Mouse (Mus musculus) intestine, embryonic 14.5 days (tissue): ENCODE data around the gene Gnb2. TPM values are rescaled to one million over a fixed set of nuclear protein-coding genes. Genes with fewer than 3 reads are reported as not detected.

Experiments
- ATAC-seq: fragments of 200-750 bp; cut with Nextera tagmentation; replicated peaks from 2 replicates; pipeline ENCODE4 v1.8.0; 2017; ENCODE audit warnings: low read depth, moderate number of reproducible peaks, moderate TSS enrichment, moderate library complexity; ENCODE audit not compliant: low FRiP score, low TSS enrichment
- DNase-seq: peaks from one replicate; pipeline ENCODE4 v3.0.0-alpha.2; 2018; ENCODE audit warnings: low spot score
- H3K27ac ChIP-seq: fragments of 300-500 bp; sonication (generic); 2 replicates; pipeline ENCODE4 v1.5.1; 2014; ENCODE audit warnings: low read depth, mild to moderate bottlenecking, control low read depth
- H3K27me3 ChIP-seq: fragments of 300-500 bp; sonication (generic); replicated peaks from 2 replicates; pipeline ENCODE4 v1.6.1; 2014; ENCODE audit warnings: low read length, control low read depth; ENCODE audit not compliant: control insufficient read depth, insufficient read depth
- H3K36me3 ChIP-seq: fragments of 300-500 bp; sonication (generic); 2 replicates; pipeline ENCODE4 v1.6.1; 2014; ENCODE audit warnings: low read length, control low read depth; ENCODE audit not compliant: control insufficient read depth, insufficient read depth
- H3K4me1 ChIP-seq: fragments of 300-500 bp; sonication (generic); replicated peaks from 2 replicates; pipeline ENCODE4 v1.6.1; 2014; ENCODE audit warnings: low read length, control low read depth, mixed read lengths; ENCODE audit not compliant: control insufficient read depth, insufficient read depth
- H3K4me2 ChIP-seq: fragments of 300-500 bp; sonication (generic); 2 replicates; pipeline ENCODE4 v1.6.1; 2014; ENCODE audit warnings: low read length
- H3K4me3 ChIP-seq: fragments of 300-500 bp; sonication (generic); 2 replicates; pipeline ENCODE4 v1.5.1; 2014; ENCODE audit warnings: low read depth, low read length, control low read depth, mixed read lengths
- H3K9ac ChIP-seq: fragments of 300-500 bp; sonication (generic); 2 replicates; pipeline ENCODE4 v1.6.1; 2014; ENCODE audit warnings: mild to moderate bottlenecking, low read length
- H3K9me3 ChIP-seq: fragments of 300-500 bp; sonication (generic); 2 replicates; pipeline ENCODE4 v1.6.1; 2016; ENCODE audit warnings: low read length, control low read depth; ENCODE audit not compliant: control insufficient read depth
- WGBS: fragments of 180-500 bp; shearing (Covaris S2); extraction: QIAGEN DNeasy Blood & Tissue Kit; methylation state at CpG from one replicate; pipeline ENCODE4 v1.1.7; 2014; 5-methylcytosine and 5-hydroxymethylcytosine counted together
- microRNA-seq: library from miRNA; unstranded; fragments of <30 nt; microRNA quantifications from one replicate; pipeline ENCODE4, GENCODE M21; 2016
- polyA plus RNA-seq: library from polyadenylated mRNA; unstranded; fragments of >200 nt; fragmentation: Nextera tagmentation; extraction: Ambion mirVana; gene quantifications from 2 replicates; pipeline ENCODE4 v1.2.1, GENCODE M21; 2014

Gene Gnb2
- polyA plus RNA-seq, 1 experiment from 2014 or later, result 430 TPM

GRCm38 (mm10) chr5:137485851-137486155 is 47.5 kb downstream of the Gnb2 start:
- no peak for DNase-seq
- ATAC-seq, result no peak; the same call in 1 of the 2 replicates
- H3K9ac ChIP-seq, result 0 out of 2 replicates have a peak overlapping the region, but pooled peaks have one; percentile 22

GRCm38 (mm10) chr5:137485071-137485850 is 48.0 kb downstream of the Gnb2 start:
- 6% methylated on average over 30 of the region's 30 CpGs for WGBS
- Histone ChIP-seq H3K4me2 (peak overlapping the region; percentile 46), H3K27ac (no peak overlapping the region), H3K4me3 (peak overlapping the region; percentile 26), H3K9me3 (no peaks in the 10 kb centered on the region), H3K36me3 (no peaks in the 10 kb centered on the region), H3K27me3 (peaks cover 16% of the 10 kb centered on the region; the same call in 1 of the 2 replicates), H3K4me1 (no peaks in the 10 kb centered on the region; the same call in 1 of the 2 replicates), H3K9ac (peak overlapping the region; percentile 22; the same call in 1 of the 2 replicates)
- ATAC-seq (no peak; the same call in 1 of the 2 replicates), DNase-seq (peak; percentile 57)

More at GRCm38 (mm10) chr5:137485851-137486155, 47.5 kb downstream of the Gnb2 start:
- peaks cover 16% of the 10 kb centered on the region; the same call in 1 of the 2 replicates for H3K27me3 ChIP-seq
- H3K9me3 ChIP-seq, result no peaks in the 10 kb centered on the region
- H3K4me3 ChIP-seq, result peak overlapping the region; percentile 26
- H3K27ac ChIP-seq, result no peak overlapping the region
- peak overlapping the region; percentile 46 for H3K4me2 ChIP-seq
- no peaks in the 10 kb centered on the region for H3K36me3 ChIP-seq
- 2% methylated on average over 17 of the region's 17 CpGs for WGBS
- H3K4me1 ChIP-seq, result no peaks in the 10 kb centered on the region; the same call in 1 of the 2 replicates

GRCm38 (mm10) chr5:137481897-137482296 is 51.4 kb downstream of the Gnb2 start:
- DNase-seq, result no peak
- Histone ChIP-seq H3K4me2 (no peak overlapping the region), H3K36me3 (no peaks in the 10 kb centered on the region), H3K27me3 (peaks cover 16% of the 10 kb centered on the region; the same call in 1 of the 2 replicates), H3K4me3 (no peak overlapping the region), H3K27ac (no peak overlapping the region), H3K4me1 (no peaks in the 10 kb centered on the region; the same call in 1 of the 2 replicates), H3K9ac (no peak overlapping the region), H3K9me3 (no peaks in the 10 kb centered on the region)
- no peak for ATAC-seq
- 41% methylated on average over 8 of the region's 8 CpGs for WGBS

GRCm38 (mm10) chr5:137481138-137481537 is 52.2 kb downstream of the Gnb2 start:
- Histone ChIP-seq H3K27me3 (peaks cover 16% of the 10 kb centered on the region; the same call in 1 of the 2 replicates), H3K4me2 (no peak overlapping the region), H3K9me3 (no peaks in the 10 kb centered on the region), H3K36me3 (no peaks in the 10 kb centered on the region), H3K4me1 (no peaks in the 10 kb centered on the region; the same call in 1 of the 2 replicates), H3K9ac (no peak overlapping the region), H3K4me3 (no peak overlapping the region), H3K27ac (no peak overlapping the region)
- no peak for ATAC-seq
- peak; percentile 94 for DNase-seq

Small RNAs within 50 kb of the gene (microRNA-seq; reads per million reads assigned to microRNA genes)
- gene Mir6418, result 1.3 reads per million, percentile 13 among the genes with 10 or more reads in this experiment

Other genes starting within 250 kb of the Gnb2 start
- gene Ache, start 246.0 kb downstream of the Gnb2 start, polyA plus RNA-seq, result 11.7 and 13.6 TPM in 2 replicates
- gene Ufsp1, start 238.9 kb downstream of the Gnb2 start, polyA plus RNA-seq, result 8.9 and 10.6 TPM in 2 replicates
- gene Srrt, start 225.8 kb downstream of the Gnb2 start, polyA plus RNA-seq, result 118 and 122 TPM in 2 replicates
- gene Trip6, start 219.1 kb downstream of the Gnb2 start, polyA plus RNA-seq, result 73.3 and 77.7 TPM in 2 replicates
- 7.9 and 9.5 TPM in 2 replicates for gene Slc12a9, start 199.9 kb downstream of the Gnb2 start, polyA plus RNA-seq
- 48.2 and 51.3 TPM in 2 replicates for gene Ephb4, start 183.4 kb downstream of the Gnb2 start, polyA plus RNA-seq
- 0.90 and 0.93 TPM in 2 replicates for gene Zan, start 56.4 kb downstream of the Gnb2 start, polyA plus RNA-seq
- gene Pop7, start 31.0 kb downstream of the Gnb2 start, polyA plus RNA-seq, result 58.8 and 65.1 TPM in 2 replicates
- gene Gigyf1, start 15.0 kb downstream of the Gnb2 start, polyA plus RNA-seq, result 12.1 and 13.5 TPM in 2 replicates
- gene Epo, start 268 bp downstream of the Gnb2 start, polyA plus RNA-seq, result 0.71 and 0.80 TPM in 2 replicates
- gene Actl6b, start 20.0 kb upstream of the Gnb2 start, polyA plus RNA-seq, result 3.5 and 6.7 TPM in 2 replicates
- gene Tfr2, start 36.3 kb upstream of the Gnb2 start, polyA plus RNA-seq, result 0.34 and 0.38 TPM in 2 replicates
- 29.0 and 29.4 TPM in 2 replicates for gene Mospd3, start 67.5 kb upstream of the Gnb2 start, polyA plus RNA-seq
- 112 and 126 TPM in 2 replicates for gene Pcolce, start 80.3 kb upstream of the Gnb2 start, polyA plus RNA-seq
- 0.11 and 0.28 TPM in 2 replicates for gene Fbxo24, start 95.5 kb upstream of the Gnb2 start, polyA plus RNA-seq
- 31.2 and 35.3 TPM in 2 replicates for gene Lrch4, start 95.6 kb upstream of the Gnb2 start, polyA plus RNA-seq
- 9.2 and 10.1 TPM in 2 replicates for gene Gm20605, start 95.7 kb upstream of the Gnb2 start, polyA plus RNA-seq
- gene Sap25, start 107.8 kb upstream of the Gnb2 start, polyA plus RNA-seq, result 6.9 and 10.2 TPM in 2 replicates
- gene Irs3, start 112.2 kb upstream of the Gnb2 start, polyA plus RNA-seq, result 0.08 TPM in 1 of 2 replicates, not detected in the other
- 16.0 and 16.4 TPM in 2 replicates for gene Agfg2, start 151.2 kb upstream of the Gnb2 start, polyA plus RNA-seq
- 1.5 and 1.9 TPM in 2 replicates for gene Nyap1, start 208.1 kb upstream of the Gnb2 start, polyA plus RNA-seq
- 121 and 125 TPM in 2 replicates for gene Tsc22d4, start 212.2 kb upstream of the Gnb2 start, polyA plus RNA-seq
- gene Ppp1r35, start 245.3 kb upstream of the Gnb2 start, polyA plus RNA-seq, result 25.5 and 35.4 TPM in 2 replicates